Mouse (Mus musculus): Measurements from ENCODE around the gene Myl6. TPM values are rescaled to one million over a fixed set of nuclear protein-coding genes. Genes with fewer than 3 reads are reported as not detected.

Gene Myl6
- polyA plus RNA-seq, 1 experiment from 2014 or later = 524 TPM

- Histone ChIP-seq H3K4me3 (replicated peaks) (no peak overlapping the region), H3K27ac (no peak overlapping the region), H3K36me3 (peaks cover 90% of the 10 kb centered on the region), H3K9ac (no peak overlapping the region), H3K27me3 (no peaks in the 10 kb centered on the region), H3K9me3 (replicated peaks) (no peaks in the 10 kb centered on the region), H3K4me2 (no peak overlapping the region), H3K4me1 (replicated peaks) (peaks cover 26% of the 10 kb centered on the region)
- 88% methylated on average over 22 of the region's 22 CpGs for WGBS (ENCODE audit: insufficient replicate concordance)
- DNase-seq (no peak), ATAC-seq (ENCODE audit: low read depth) (no peak)
Observed at GRCm38 (mm10) chr10:128487861-128488712, 5.9 kb downstream of the Myl6 start.

DNA sequence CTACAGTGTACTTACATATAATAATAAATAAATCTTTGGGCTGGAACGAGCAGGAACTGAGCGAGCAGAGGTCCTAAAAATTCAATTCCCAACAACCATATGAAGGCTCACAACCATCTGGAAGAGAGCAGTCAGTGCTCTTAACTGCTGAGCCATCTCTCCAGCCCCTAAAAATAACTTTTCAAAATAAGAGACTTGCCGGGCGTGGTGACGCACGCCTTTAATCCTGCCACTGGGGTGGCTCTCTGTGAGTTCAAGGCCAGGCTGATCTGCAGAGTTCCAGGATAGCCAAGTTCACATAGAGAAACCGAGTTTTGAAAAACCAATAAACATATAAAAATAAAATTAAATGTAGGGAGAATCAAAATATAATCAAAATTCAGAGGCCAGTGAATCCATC lies 7.6 kb downstream of the Myl6 start:
- H3K27ac ChIP-seq = no peak overlapping the region
- H3K27me3 ChIP-seq = no peaks in the 10 kb centered on the region
- ATAC-seq (ENCODE audit: low read depth) (no peak), DNase-seq (no peak)
- H3K9ac ChIP-seq = no peak overlapping the region
- H3K4me2 ChIP-seq = no peak overlapping the region
- WGBS (ENCODE audit: insufficient replicate concordance) = 75% methylated on average over 7 of the region's 7 CpGs
- peaks cover 9% of the 10 kb centered on the region for H3K4me1 ChIP-seq (replicated peaks)
- no peak overlapping the region for H3K4me3 ChIP-seq (replicated peaks)
- peaks cover 98% of the 10 kb centered on the region for H3K36me3 ChIP-seq
- no peaks in the 10 kb centered on the region for H3K9me3 ChIP-seq (replicated peaks)

GRCm38 (mm10) chr10:128474366-128474765 lies 19.6 kb downstream of the Myl6 start:
- ATAC-seq (ENCODE audit: low read depth) (no peak), DNase-seq (no peak)
- H3K27me3 ChIP-seq = no peaks in the 10 kb centered on the region
- H3K4me3 ChIP-seq (replicated peaks) = no peak overlapping the region
- no peak overlapping the region for H3K9ac ChIP-seq
- 87% methylated on average over 12 of the region's 12 CpGs for WGBS (ENCODE audit: insufficient replicate concordance)
- no peaks in the 10 kb centered on the region for H3K4me1 ChIP-seq (replicated peaks)
- H3K9me3 ChIP-seq (replicated peaks) = no peaks in the 10 kb centered on the region
- peaks cover 92% of the 10 kb centered on the region for H3K36me3 ChIP-seq
- H3K4me2 ChIP-seq = no peak overlapping the region
- no peak overlapping the region for H3K27ac ChIP-seq

DNA sequence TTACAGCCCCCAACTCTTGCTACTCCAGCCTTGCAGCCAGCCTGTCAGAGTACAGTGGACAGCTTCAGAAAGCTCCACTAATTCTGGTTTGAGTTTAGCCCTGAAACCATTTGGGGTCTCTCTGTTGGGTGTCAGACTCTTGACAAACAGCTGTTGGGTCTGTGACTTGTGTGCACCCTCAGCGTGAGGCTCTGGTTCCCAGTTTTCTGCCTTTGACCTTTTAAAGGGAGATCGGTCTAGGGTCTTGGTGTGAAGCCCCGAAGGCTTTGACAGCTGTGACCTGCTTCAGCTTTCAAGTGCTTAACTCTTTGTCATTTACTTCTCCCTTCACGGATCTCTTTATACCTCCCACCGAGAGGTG lies 33.7 kb downstream of the Myl6 start:
- peak overlapping the region; percentile 92 for H3K4me2 ChIP-seq
- WGBS (ENCODE audit: insufficient replicate concordance) = 24% methylated on average over 5 of the region's 5 CpGs
- no peak for DNase-seq
- H3K9ac ChIP-seq = peak overlapping the region; percentile 97
- peaks cover 39% of the 10 kb centered on the region for H3K4me1 ChIP-seq (replicated peaks)
- peak overlapping the region; percentile 96 for H3K4me3 ChIP-seq (replicated peaks)
- no peak for ATAC-seq (ENCODE audit: low read depth)
- H3K27ac ChIP-seq = peak overlapping the region; percentile 95
- H3K9me3 ChIP-seq (replicated peaks) = no peaks in the 10 kb centered on the region
- peaks cover 44% of the 10 kb centered on the region for H3K36me3 ChIP-seq
- no peaks in the 10 kb centered on the region for H3K27me3 ChIP-seq

- no peaks in the 10 kb centered on the region for H3K27me3 ChIP-seq
- peak; percentile 45 for DNase-seq
- peaks cover 38% of the 10 kb centered on the region for H3K36me3 ChIP-seq
- H3K27ac ChIP-seq = peak overlapping the region; percentile 95
- H3K4me2 ChIP-seq = peak overlapping the region; percentile 92
- no peaks in the 10 kb centered on the region for H3K9me3 ChIP-seq (replicated peaks)
- 2% methylated on average over 50 of the region's 67 CpGs for WGBS (ENCODE audit: insufficient replicate concordance)
- peak; percentile 80 for ATAC-seq (ENCODE audit: low read depth)
- peak overlapping the region; percentile 97 for H3K9ac ChIP-seq
- H3K4me3 ChIP-seq (replicated peaks) = peak overlapping the region; percentile 96
- peaks cover 45% of the 10 kb centered on the region for H3K4me1 ChIP-seq (replicated peaks)
Observed at GRCm38 (mm10) chr10:128459409-128460269, 34.3 kb downstream of the Myl6 start.

DNA sequence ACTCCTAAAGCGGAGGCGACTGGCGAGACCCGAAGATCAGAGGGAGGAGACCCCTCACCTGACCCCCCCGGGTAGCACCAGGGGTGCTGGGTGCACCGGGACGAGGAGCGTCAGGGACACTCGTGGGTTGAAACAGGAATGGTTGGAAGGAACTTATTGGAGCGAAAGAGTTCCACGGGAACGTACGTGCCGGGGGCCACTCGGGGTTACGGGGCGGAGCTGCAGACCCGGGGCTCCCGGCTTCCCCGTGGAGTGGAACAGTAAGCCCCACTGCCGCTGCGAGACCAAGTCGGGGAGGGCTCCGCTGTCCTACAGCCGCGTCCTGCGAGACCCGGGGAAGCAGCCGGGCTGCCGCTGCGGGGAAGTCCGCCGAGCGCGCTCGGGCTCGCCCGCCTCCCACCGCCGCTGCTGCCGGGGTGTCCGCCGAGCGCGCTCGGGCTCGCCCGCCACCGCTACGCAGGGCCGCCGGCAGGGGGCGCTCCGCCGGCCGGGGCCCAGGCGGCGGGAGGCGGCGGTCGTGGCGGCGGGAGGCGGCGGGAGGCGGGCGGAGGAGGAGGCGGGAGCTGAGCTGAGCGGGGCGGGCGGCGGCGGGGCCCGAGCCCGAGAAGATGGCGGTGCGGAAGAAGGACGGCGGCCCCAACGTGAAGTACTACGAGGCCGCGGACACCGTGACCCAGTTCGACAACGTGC lies 35.1 kb downstream of the Myl6 start, which contains the start of gene Smarcc2:
Gene Smarcc2, plus strand, starts transcription at position 530 of the 690 bp plus-strand sequence.
- WGBS (ENCODE audit: insufficient replicate concordance) = under 1% methylated on average over 74 of the region's 86 CpGs
- DNase-seq = peak; percentile 78
- no peaks in the 10 kb centered on the region for H3K9me3 ChIP-seq (replicated peaks)
- H3K27ac ChIP-seq = peak within 1 kb of the TSS; percentile 95
- H3K4me1 ChIP-seq (replicated peaks) = peaks cover 46% of the 10 kb centered on the region
- peaks cover 31% of the 10 kb centered on the region for H3K36me3 ChIP-seq
- peak within 1 kb of the TSS; percentile 92 for H3K4me2 ChIP-seq
- H3K27me3 ChIP-seq = no peaks in the 10 kb centered on the region
- ATAC-seq (ENCODE audit: low read depth) = peak; percentile 84
- peak within 1 kb of the TSS; percentile 97 for H3K9ac ChIP-seq
- peak within 1 kb of the TSS; percentile 96 for H3K4me3 ChIP-seq (replicated peaks)

DNA sequence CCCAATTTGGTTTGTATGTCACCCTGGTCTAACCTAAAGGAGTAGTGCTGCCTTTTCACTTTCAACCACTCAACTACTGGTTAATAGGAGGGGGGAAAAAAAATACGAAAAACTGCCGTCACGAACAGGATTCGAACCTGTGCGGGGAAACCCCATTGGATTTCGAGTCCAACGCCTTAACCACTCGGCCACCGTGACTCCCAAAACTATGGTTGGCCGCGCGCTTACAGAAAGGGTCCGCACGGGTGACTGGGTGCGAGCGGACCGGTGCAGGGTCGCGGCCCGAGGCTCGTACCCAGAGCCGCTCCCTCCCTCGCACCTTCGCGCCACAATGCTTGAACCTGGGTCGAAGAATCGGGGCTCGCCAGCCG lies 35.6 kb downstream of the Myl6 start:
- ATAC-seq (ENCODE audit: low read depth) = peak; percentile 50
- WGBS (ENCODE audit: insufficient replicate concordance) = under 1% methylated on average over 29 of the region's 29 CpGs

GRCm38 (mm10) chr10:128457676-128458075 lies 36.3 kb downstream of the Myl6 start:
- ATAC-seq (ENCODE audit: low read depth) = no peak
- Histone ChIP-seq H3K4me2 (peak overlapping the region; percentile 92), H3K9me3 (replicated peaks) (no peaks in the 10 kb centered on the region), H3K36me3 (peaks cover 19% of the 10 kb centered on the region), H3K4me3 (replicated peaks) (peak overlapping the region; percentile 96), H3K27me3 (no peaks in the 10 kb centered on the region), H3K27ac (peak overlapping the region; percentile 95; the same call in 1 of the 2 replicates), H3K9ac (no peak overlapping the region), H3K4me1 (replicated peaks) (peaks cover 46% of the 10 kb centered on the region)
- no peak for DNase-seq
- WGBS (ENCODE audit: insufficient replicate concordance) = 83% methylated on average over 6 of the region's 6 CpGs

More for the DNA sequence above, 35.6 kb downstream of the Myl6 start:
- peaks cover 46% of the 10 kb centered on the region for H3K4me1 ChIP-seq (replicated peaks)
- no peaks in the 10 kb centered on the region for H3K27me3 ChIP-seq
- H3K4me3 ChIP-seq (replicated peaks) = peak overlapping the region; percentile 96
- peak overlapping the region; percentile 92 for H3K4me2 ChIP-seq
- H3K9ac ChIP-seq = peak overlapping the region; percentile 97
- peaks cover 25% of the 10 kb centered on the region for H3K36me3 ChIP-seq
- peak; percentile 87 for DNase-seq
- peak overlapping the region; percentile 95 for H3K27ac ChIP-seq
- no peaks in the 10 kb centered on the region for H3K9me3 ChIP-seq (replicated peaks)

GRCm38 (mm10) chr10:128455280-128455679 lies 38.7 kb downstream of the Myl6 start:
- ATAC-seq (ENCODE audit: low read depth) = no peak
- 4% methylated on average over 6 of the region's 6 CpGs for WGBS (ENCODE audit: insufficient replicate concordance)
- no peaks in the 10 kb centered on the region for H3K27me3 ChIP-seq
- no peaks in the 10 kb centered on the region for H3K36me3 ChIP-seq
- peaks cover 35% of the 10 kb centered on the region for H3K4me1 ChIP-seq (replicated peaks)
- no peaks in the 10 kb centered on the region for H3K9me3 ChIP-seq (replicated peaks)
- no peak overlapping the region for H3K27ac ChIP-seq
- peak; percentile 44 for DNase-seq
- H3K4me3 ChIP-seq (replicated peaks) = no peak overlapping the region
- 0 out of 2 replicates have a peak overlapping the region, but pooled peaks have one; percentile 3 for H3K9ac ChIP-seq
- H3K4me2 ChIP-seq = peak overlapping the region; percentile 41; the same call in 1 of the 2 replicates

GRCm38 (mm10) chr10:128454471-128454870 lies 39.5 kb downstream of the Myl6 start:
- Histone ChIP-seq H3K9me3 (replicated peaks) (no peaks in the 10 kb centered on the region), H3K4me2 (no peak overlapping the region), H3K36me3 (no peaks in the 10 kb centered on the region), H3K27ac (no peak overlapping the region), H3K9ac (no peak overlapping the region), H3K27me3 (no peaks in the 10 kb centered on the region), H3K4me1 (replicated peaks) (peaks cover 32% of the 10 kb centered on the region), H3K4me3 (replicated peaks) (no peak overlapping the region)
- ATAC-seq (ENCODE audit: low read depth) (no peak), DNase-seq (no peak)
- whole genome bisulfite sequencing (ENCODE audit: insufficient replicate concordance) = 68% methylated on average over 3 of the region's 3 CpGs

GRCm38 (mm10) chr10:128451014-128451413 lies 42.9 kb downstream of the Myl6 start:
- H3K36me3 ChIP-seq = no peaks in the 10 kb centered on the region
- no peak for ATAC-seq (ENCODE audit: low read depth)
- H3K9me3 ChIP-seq (replicated peaks) = no peaks in the 10 kb centered on the region
- H3K4me2 ChIP-seq = no peak overlapping the region
- no peak overlapping the region for H3K27ac ChIP-seq
- no peaks in the 10 kb centered on the region for H3K27me3 ChIP-seq
- H3K9ac ChIP-seq = no peak overlapping the region
- H3K4me3 ChIP-seq (replicated peaks) = no peak overlapping the region
- 67% methylated on average over 6 of the region's 6 CpGs for WGBS (ENCODE audit: insufficient replicate concordance)
- peaks cover 13% of the 10 kb centered on the region for H3K4me1 ChIP-seq (replicated peaks)
- no peak for DNase-seq

Measured in liver, embryonic 13.5 days (tissue).